ENCODE assay signal across 8 mouse cellular contexts in genomic region chr9:22131226-22131981, GRCm38 (mm10). TPM values are rescaled to one million over a fixed set of nuclear protein-coding genes. Genes with fewer than 3 reads are reported as not detected.
DNase-seq lines count a peak whose midpoint lies in the region; ATAC-seq lines count a peak whose summit lies in the region.

No protein-coding gene starts in this region.

- peak; percentile 38 for ATAC-seq in heart, embryonic 14.5 days (ENCODE audit: insufficient number of reproducible peaks, insufficient read depth, low FRiP score, low read depth)
- ATAC-seq in kidney, embryonic 16.5 days (ENCODE audit: low FRiP score, low TSS enrichment) = peak; percentile 71

- intact Hi-C loops in left cerebral cortex, postnatal 14 days (cut with DNase I) = no loop called here

- peaks cover 7 to 10% of the 10 kb centered on the region in 2 experiments; a peak in 3 of 4 replicates for H3K4me1 ChIP-seq in heart, embryonic 14.5 days (ENCODE audit: control insufficient read depth in 2 of 2, insufficient read depth in 2 of 2, low read length in 2 of 2)
- peaks cover 13% of the 10 kb centered on the region; the same call in 1 of the 2 replicates for H3K4me1 ChIP-seq in kidney, embryonic 16.5 days (ENCODE audit: insufficient read depth, low read length)

- no peaks in the 10 kb centered on the region for H3K9me3 ChIP-seq in heart, embryonic 14.5 days (ENCODE audit: control insufficient read depth, low read length)
- no peaks in the 10 kb centered on the region for H3K9me3 ChIP-seq in kidney, embryonic 16.5 days (ENCODE audit: low read length)

- no peaks in the 10 kb centered on the region for H3K36me3 ChIP-seq in heart, embryonic 14.5 days (ENCODE audit: control insufficient read depth, insufficient read depth, low read length)
- H3K36me3 ChIP-seq in kidney, embryonic 16.5 days (ENCODE audit: insufficient read depth, low read length) = no peaks in the 10 kb centered on the region

- H3K4me2 ChIP-seq in heart, embryonic 14.5 days (ENCODE audit: low read length) = peak overlapping the region; percentile 76
- H3K4me2 ChIP-seq in kidney, embryonic 16.5 days (replicated peaks; ENCODE audit: low read depth, low read length) = peak overlapping the region; percentile 71

- WGBS in heart, embryonic 14.5 days = under 1% methylated on average over 35 of the region's 35 CpGs
- WGBS in kidney, embryonic 16.5 days = 2% methylated on average over 35 of the region's 35 CpGs

- DNase-seq in NIH3T3 (ENCODE audit: low read depth) = peak; percentile 14
- peak; percentile 65 for DNase-seq in embryo, embryonic 10.5 days (ENCODE audit: low spot score)
- DNase-seq in lung, postnatal 14 days = peak; percentile 49
- peak; percentile 42 for DNase-seq in spleen, adult 12 weeks (ENCODE audit: low spot score)
- no peak for DNase-seq in left cerebral cortex, postnatal 14 days (ENCODE audit: low spot score in 2 of 2)
- no peak for DNase-seq in left cerebral cortex, adult 18-20 months (ENCODE audit: low spot score in 2 of 2)

- H3K4me3 ChIP-seq in heart, embryonic 14.5 days (ENCODE audit: control insufficient read depth in 1 of 2, insufficient read depth in 1 of 2, low read depth in 1 of 2, low read length in 2 of 2) = peak overlapping the region; percentile 34 to 38
- peak overlapping the region; percentile 42 for H3K4me3 ChIP-seq in kidney, embryonic 16.5 days (ENCODE audit: low read length)

- H3K9ac ChIP-seq in heart, embryonic 14.5 days (ENCODE audit: low read length) = peak overlapping the region; percentile 62
- H3K9ac ChIP-seq in kidney, embryonic 16.5 days (replicated peaks; ENCODE audit: low read length) = peak overlapping the region; percentile 49

- no peaks in the 10 kb centered on the region for H3K27me3 ChIP-seq in heart, embryonic 14.5 days (ENCODE audit: control insufficient read depth, insufficient read depth, low read length)
- H3K27me3 ChIP-seq in kidney, embryonic 16.5 days (ENCODE audit: insufficient read depth, low read length) = peaks cover 3% of the 10 kb centered on the region

- no peak overlapping the region for H3K27ac ChIP-seq in heart, embryonic 14.5 days (replicated peaks in 1 of 2; ENCODE audit: control insufficient read depth in 1 of 2, insufficient read depth in 1 of 2, low read depth in 2 of 2, low read length in 2 of 2)
- H3K27ac ChIP-seq in kidney, embryonic 16.5 days (ENCODE audit: low read length) = no peak overlapping the region

RNA-seq across cellular contexts. Expression of gene Acp5, which starts 4.1 kb away (rescaled TPM):
- polyA plus RNA-seq in heart, embryonic 14.5 days (2014; fragmentation: Nextera tagmentation; extraction: Ambion mirVana) = 3.6 and 4.9 TPM in 2 replicates
- 5.8 and 6.7 TPM in 2 replicates for polyA plus RNA-seq in kidney, embryonic 16.5 days (2015; fragmentation: Nextera tagmentation; extraction: Ambion mirVana)
- total RNA-seq in left cerebral cortex, postnatal 14 days (2021) = under 1 TPM; 0.40 to 0.53 TPM
- total RNA-seq in left cerebral cortex, adult 18-20 months (2021) = under 1 TPM; 0.59 to 0.63 TPM

RNA-seq across cellular contexts. Expression of gene Elof1, which starts 14.4 kb away (rescaled TPM):
- 117 and 129 TPM in 2 replicates for polyA plus RNA-seq in heart, embryonic 14.5 days (2014; fragmentation: Nextera tagmentation; extraction: Ambion mirVana)
- 195 and 203 TPM in 2 replicates for polyA plus RNA-seq in kidney, embryonic 16.5 days (2015; fragmentation: Nextera tagmentation; extraction: Ambion mirVana)
- 10 to 100 TPM; 62.0 to 64.2 TPM for total RNA-seq in left cerebral cortex, postnatal 14 days (2021)
- total RNA-seq in left cerebral cortex, adult 18-20 months (2021) = 10 to 100 TPM; 64.7 to 65.0 TPM

RNA-seq across cellular contexts. Expression of gene Pigyl, which starts 25.2 kb away (rescaled TPM):
- polyA plus RNA-seq in heart, embryonic 14.5 days (2014; fragmentation: Nextera tagmentation; extraction: Ambion mirVana) = 51.9 and 53.4 TPM in 2 replicates
- 70.2 and 72.4 TPM in 2 replicates for polyA plus RNA-seq in kidney, embryonic 16.5 days (2015; fragmentation: Nextera tagmentation; extraction: Ambion mirVana)
- total RNA-seq in left cerebral cortex, postnatal 14 days (2021) = 10 to 100 TPM; 33.1 to 51.9 TPM
- total RNA-seq in left cerebral cortex, adult 18-20 months (2021) = 10 to 100 TPM; 39.8 to 40.6 TPM

RNA-seq across cellular contexts. Expression of gene Cnn1, which starts 32.4 kb away (rescaled TPM):
- 227 and 239 TPM in 2 replicates for polyA plus RNA-seq in heart, embryonic 14.5 days (2014; fragmentation: Nextera tagmentation; extraction: Ambion mirVana)
- 13.3 and 49.9 TPM in 2 replicates for polyA plus RNA-seq in kidney, embryonic 16.5 days (2015; fragmentation: Nextera tagmentation; extraction: Ambion mirVana)
- under 1 TPM; 0.88 to 0.93 TPM for total RNA-seq in left cerebral cortex, postnatal 14 days (2021)
- total RNA-seq in left cerebral cortex, adult 18-20 months (2021) = under 1 TPM; 0.56 to 0.87 TPM

RNA-seq across cellular contexts. Expression of gene Ecsit, which starts 46.2 kb away (rescaled TPM):
- polyA plus RNA-seq in heart, embryonic 14.5 days (2014; fragmentation: Nextera tagmentation; extraction: Ambion mirVana) = 50.5 and 58.1 TPM in 2 replicates
- 54.4 and 62.7 TPM in 2 replicates for polyA plus RNA-seq in kidney, embryonic 16.5 days (2015; fragmentation: Nextera tagmentation; extraction: Ambion mirVana)
- 10 to 100 TPM; 41.5 to 43.2 TPM for total RNA-seq in left cerebral cortex, postnatal 14 days (2021)
- 10 to 100 TPM; 43.0 to 49.9 TPM for total RNA-seq in left cerebral cortex, adult 18-20 months (2021)

Comparison
In these comparisons a context has a peak if more than half of its experiments do, and no peak if none do; other contexts are left out.
1. DNase-seq: peak in NIH3T3 (single experiment), embryo, embryonic 10.5 days (single experiment), lung, postnatal 14 days (single experiment) and spleen, adult 12 weeks (single experiment); none in left cerebral cortex, postnatal 14 days (0 of 2) and left cerebral cortex, adult 18-20 months (0 of 2).